Mouse (Mus musculus) kidney, postnatal 10 days (tissue): ENCODE measurements at regions not wholly inside any gene's neighbourhood (a gene's known extent, or its start where the extent isn't known, plus 50 kb on each side); places are given as distances from the start of the nearest gene placed in this dataset.

Experiments used
- DNase-seq: peaks from one replicate; pipeline ENCODE4 v3.0.0; 2021; ENCODE audit warnings: mixed read lengths

DNA sequence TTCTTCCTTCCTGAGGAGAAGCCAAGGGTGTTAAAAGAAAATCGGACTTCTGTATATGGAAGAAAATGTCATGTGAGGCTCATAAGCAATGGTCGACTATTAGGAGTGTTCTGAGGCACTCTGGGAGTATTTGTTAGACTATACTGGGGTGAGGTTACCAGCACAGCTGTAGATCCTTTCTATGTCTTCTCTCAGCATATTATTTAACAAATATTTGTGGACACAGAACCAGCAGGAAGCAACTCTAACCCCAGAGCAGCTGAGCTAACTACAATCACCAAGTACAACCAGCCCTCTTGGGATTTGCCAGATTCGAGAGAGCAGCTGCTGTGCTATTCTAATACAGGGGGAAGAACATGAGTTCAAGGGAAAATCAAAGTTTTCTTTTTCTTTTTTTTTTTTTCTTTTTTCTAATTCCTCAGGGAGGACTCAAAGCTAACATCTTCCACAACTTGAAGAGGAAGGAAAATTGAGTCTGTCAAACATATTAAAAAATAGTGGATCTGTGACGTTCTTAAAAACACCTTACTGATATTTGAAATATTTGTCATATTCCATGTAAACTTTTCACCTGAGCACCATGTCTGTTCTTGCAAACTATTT lies 933.3 kb upstream of the Cited2 start:
- peak; percentile 53 for DNase-seq

DNA sequence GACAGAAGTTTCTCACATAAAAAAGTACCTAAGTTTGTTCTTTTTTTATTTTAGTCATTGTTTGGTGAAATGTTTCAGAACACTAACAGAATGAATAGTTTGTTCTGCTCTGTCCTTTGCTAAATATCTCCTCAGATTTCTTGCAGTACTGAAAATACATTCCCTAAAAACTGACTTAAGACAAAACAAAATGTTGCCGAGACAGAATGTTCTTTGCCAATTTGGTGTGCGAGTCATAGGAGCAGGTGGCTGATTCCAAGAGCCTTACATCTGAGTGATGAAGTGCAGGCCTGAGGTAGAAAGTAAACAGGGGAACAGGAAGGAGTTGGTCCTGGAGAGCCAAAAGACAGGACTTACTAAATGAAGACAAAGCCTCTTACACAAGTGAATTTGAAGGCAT lies 919.0 kb upstream of the Cited2 start:
- no peak for DNase-seq

DNA sequence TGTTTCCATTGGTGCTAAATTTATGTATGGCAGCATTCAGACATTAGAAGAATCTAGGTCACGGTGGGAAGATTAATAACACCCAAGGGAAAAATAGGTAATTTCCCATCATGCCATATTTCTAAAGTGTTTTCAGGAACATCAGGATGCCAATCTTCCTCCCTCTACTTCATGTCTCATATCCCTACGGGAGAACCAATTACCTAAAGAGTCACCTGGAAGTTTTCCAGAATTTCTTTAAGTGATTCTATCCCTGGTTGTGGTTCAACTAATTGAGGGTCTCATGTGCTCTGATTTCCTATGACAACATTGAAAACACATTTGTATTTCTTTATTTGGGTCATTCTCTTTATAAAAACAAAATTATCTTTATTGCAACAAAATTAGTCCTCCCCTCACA lies 912.3 kb upstream of the Cited2 start:
- no peak for DNase-seq

DNA sequence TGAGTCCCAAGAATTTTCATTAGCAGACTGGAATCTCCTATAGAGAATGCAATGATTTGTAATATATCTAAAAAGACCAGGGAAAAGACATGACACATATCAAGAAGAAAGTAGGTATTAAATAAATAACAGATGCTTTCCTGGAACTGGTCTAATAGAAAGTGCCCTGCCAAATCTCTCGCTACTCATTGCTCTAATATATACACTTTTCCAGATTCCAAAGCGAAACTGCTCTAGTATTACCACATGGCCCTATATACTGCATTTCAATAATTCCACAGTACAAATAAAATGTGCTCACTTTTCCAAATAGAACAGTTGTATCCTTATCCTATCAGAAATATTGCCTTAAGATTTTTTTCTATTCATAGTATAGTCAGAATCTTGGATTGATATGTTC lies 909.0 kb upstream of the Cited2 start:
- DNase-seq: no peak

DNA sequence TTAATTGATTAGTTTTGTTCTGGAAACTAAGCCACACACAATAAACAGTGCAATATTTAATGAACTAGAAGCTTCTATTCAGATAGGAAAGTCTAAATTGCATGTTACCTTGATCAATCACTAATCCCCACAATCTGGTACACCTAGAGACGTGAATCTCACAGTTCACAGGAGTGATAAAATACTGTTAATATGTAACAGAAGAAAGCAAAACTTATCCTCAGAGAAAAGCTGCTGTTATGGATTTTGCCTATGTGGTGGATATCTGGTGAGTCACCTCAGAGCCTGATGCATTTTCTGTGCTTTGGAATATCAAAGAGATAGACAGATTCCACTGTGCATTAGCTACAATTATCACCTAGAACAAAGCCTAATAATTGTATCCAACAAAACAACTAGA lies 861.5 kb upstream of the Cited2 start:
- DNase-seq: no peak

DNA sequence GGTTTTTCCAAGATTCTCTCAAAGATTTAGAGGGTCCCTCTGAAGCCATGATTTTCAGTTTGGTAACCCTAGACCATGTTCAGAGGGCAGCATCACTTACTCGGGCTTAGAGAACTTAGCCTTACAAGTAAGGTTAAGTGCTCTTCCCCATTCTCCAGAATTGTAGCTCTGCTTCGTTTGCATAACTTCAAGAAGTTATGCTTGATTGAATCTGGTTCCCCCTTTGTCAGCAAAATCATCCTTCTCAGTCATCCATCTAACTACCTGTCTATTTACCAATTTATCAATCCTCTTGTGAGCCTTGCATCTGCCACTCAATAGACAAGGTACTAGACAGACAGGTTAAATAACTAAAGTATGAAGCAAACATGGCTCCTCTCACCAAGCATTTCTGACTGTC lies 856.1 kb upstream of the Cited2 start:
- no peak for DNase-seq

DNA sequence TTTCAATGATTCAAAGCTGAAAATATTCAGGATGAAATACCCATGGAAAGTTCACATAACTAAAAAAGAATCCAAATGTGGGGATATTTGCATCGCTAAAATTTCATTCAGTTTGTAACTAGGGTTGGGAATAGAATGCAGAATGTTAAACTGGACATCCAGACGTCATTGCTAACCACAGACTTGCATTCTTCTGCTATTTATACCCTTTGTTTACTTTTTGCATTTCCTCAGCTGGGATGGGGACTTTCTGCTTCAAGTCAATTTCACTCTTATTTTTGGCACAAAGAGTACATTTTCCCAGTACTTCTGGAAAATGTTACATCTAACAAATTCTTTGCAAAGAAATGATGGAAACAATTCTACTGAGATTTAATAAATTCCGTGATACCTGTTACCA lies 848.9 kb upstream of the Cited2 start:
- no peak for DNase-seq

DNA sequence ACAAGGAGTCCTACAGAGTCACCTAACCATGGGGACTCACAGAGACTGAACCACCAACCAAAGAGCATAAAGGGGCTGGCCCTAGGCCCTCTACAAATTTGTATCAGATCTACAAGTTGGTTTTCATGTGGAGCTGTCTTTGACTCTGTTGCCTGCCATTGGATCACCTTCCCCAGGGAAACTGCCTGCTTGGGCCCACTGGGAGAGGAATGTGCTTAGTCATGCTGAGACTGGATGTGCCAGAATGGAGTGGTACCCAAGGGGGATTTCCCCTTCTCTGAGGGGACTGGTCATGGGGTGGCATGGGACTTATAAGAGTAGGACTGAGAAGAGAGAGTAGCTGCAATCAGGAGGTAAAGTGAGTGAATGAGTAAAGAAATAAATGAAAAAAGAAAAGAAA lies 844.8 kb upstream of the Cited2 start:
- DNase-seq: no peak

DNA sequence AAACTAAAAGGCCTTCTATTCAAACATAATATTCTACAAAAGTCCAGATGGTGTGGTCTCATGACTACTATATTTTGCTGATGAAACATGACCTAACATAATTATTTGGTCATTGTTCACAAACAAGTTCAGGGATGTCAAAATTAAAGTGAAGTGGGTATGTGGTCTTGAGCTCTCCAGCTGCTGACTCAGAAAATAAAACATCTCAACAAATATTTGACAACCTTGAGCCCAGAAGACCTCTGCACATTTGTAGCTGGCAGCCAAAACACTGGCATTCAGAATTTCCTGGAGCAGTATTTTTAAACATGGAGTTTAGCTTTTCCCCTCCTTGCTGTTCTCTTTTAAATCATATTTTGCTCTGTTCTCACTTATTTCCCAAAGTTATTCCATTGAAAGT lies 829.7 kb upstream of the Cited2 start:
- no peak for DNase-seq

DNA sequence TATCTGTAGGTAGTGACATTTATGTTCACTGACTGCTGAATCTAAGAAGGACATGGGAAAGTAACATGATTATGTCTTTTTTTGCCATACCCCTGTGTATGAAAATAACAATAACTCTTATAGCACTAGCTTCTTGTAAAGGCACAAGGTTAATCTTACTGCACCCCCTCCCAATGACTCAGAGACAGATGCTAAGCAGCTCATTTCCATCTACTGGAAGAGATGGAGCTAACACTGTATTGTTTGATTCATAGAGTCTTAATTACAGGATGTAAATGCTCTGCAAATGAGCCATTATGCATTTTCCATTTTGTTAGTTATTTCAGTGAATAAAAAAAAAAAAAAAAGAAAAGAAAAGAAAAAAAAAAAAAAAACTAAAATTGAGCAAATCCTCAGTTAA lies 827.7 kb upstream of the Cited2 start:
- no peak for DNase-seq

DNA sequence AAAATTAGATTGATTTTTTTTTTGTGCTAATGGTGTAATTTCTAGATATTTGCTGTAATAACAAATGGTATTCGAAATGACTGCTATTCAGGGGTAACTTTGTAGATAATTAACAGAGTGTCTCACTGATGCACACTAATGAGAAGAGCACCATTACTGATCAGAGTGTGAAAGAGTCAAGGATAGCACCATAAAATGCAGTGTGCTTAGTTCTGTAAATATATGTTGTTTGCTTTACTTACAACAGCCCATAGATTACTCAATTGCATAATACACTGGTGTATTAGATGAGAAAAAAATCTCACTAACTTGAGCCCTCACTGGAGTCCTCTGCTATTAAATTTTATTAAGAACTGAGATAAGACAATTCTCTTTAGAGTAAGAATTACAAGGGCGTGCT lies 800.1 kb upstream of the Cited2 start:
- DNase-seq: no peak

DNA sequence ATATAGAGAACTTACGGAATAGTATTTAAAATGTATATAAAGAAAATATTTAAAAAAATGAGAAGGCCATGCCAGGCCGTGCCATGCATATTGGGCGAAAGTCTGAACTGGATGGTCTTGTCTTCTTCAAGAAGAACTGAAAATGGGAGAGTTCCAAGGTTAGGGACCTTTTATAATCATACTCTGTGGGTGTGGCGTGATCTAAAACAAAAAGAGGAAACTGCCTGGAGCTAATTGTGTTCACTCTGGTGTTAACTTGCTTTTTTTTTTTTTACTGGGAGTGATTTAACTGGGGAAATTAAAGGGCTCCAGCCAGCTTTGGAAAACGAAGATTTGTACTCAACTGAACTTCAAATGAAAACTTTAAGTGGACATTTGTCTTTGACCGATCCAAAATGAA lies 799.2 kb upstream of the Cited2 start:
- DNase-seq: no peak

DNA sequence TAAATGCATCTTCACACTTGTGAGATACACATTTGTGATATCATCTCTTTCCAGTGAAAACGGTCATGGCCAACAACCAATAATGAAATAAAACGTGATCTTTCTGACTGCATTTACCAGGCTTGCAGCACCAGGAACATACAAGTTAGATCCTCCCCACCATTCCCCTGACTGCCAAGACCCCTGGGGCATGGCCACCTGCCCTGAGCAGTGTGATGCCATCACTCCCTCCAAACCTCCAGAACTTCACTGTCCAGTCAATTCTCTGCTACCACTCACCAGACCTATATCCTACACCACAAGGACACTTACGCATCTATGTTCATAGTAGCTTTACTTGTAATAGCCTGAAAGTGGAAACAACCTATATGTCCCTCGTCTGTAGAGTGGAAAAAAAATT lies 785.3 kb upstream of the Cited2 start:
- no peak for DNase-seq

DNA sequence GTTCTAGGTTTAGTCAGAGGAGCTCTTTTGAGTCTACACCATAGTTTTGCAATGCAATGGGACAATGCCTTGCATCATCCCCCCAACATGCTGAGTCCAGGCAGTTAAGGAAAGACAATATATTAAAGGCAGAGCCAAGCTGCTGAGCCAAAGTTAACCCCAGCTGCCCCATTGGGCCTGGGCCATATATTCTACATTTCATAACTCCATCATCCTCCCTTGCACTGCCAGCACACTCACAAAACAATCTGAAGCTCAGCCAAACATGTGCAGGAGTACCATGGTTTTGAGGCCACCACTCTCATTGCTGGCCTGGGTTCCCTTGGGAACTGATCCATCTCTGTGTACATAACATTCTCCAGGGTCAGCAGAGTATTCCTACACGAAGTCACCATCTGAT lies 771.4 kb upstream of the Cited2 start:
- DNase-seq: no peak

DNA sequence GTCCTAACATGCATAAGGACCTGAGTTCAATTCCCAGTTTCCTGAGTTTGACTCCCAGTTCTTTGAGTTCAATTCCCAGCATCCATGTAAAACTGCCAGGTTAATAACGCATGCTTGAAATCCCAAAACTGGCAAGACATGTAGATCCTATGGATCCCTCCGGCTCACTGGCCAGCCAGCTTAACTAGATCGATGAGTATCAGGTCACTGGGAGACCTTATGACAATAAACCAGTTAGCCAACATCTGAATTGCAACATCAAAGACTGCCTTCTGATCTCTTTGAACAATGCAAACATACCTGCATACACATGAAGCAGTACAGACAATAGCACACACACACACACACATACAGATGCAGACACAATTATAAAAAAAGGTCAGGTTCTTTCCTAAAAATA lies 762.0 kb upstream of the Cited2 start:
- no peak for DNase-seq

DNA sequence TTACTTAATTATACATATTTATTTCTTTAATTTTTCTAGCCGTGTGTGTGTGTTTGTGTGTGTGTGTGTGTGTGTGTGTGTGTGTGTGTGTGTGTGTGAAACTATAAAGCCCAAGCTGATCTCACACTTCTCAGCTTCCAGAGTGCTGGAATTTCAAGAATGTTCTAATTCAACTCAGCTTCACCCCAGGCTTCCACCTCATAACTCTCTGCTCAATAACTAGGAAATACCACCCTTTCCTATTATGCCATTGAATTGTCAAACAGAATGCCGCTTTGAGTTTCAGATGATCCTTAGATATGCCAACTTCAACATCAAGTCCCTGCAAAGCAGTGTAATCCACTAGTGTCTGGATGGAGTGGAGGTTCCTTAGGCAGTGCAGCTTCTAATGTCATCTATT lies 760.6 kb upstream of the Cited2 start:
- no peak for DNase-seq

DNA sequence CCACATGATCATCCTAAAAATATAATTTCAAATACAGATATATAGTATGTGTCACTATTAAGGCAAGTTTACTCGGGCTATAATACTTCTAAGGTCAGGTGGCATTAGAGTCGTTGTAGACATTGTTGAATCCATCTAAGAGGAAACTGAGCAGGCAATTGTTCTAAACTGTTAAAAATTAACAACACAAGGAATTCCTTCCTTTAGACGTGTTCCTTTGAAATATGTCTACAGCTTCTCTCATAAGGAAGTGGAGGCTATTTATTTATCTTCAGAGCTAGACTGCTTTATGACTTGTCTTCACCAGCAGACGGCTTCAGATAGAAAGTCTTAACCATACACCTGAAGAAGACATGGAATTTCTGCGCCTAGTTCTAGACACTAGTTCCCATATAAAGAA lies 744.2 kb upstream of the Cited2 start:
- DNase-seq: no peak

DNA sequence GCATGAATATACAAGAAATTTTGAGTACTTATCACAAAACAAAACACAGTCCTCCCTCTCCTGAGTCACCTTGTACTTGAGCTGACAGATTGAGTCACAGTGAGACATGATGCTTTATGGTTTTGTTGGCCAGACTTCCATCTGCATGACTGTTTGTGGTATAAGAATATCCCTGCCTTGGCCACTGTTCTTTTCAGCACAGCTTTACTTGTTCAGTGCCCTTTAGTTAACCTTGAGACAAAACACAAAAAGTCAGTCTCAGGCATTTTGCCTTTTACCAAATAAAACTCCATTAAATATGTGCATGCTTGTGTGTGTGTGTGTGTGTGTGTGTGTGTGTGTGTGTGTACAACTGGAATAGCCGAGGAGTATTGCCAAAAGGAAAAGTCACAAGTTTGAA lies 732.8 kb upstream of the Cited2 start:
- no peak for DNase-seq

DNA sequence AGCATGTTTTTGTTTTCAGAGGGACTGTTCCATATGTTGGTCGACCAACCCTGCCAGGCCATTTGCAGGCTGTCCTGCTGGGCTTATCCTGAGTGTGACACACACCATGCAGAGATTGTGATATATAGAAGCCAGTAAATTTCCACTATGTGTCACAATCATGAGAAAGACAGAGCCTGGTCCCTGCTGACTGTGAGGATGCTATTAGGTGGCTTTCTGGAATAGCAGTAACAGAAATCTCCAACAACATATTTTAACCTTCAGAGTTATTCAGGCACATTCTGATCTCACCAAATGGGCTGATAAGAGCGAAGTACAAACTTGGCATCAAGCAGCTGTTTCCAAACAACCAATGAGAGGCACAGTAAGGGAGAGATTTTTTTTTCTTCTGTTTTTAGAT lies 729.2 kb upstream of the Cited2 start:
- no peak for DNase-seq

DNA sequence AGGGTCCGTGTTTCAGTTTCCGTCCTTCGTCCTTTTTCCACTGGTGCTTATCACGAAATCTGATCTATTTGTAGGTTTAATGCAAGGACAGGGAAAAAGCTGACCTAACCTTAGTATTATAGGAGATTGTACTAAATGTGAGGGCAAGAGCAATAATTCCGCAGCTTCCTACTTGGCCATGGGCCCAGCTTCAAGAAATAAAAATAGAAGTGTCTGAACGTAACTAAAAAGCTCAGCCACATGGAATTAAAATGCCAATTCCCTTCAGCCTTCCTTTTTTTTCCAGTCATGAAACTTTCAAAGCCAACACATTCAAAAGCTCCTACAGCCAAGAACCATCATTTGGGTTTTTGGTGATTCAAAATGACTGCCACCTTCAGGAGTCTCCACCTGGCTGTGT lies 728.5 kb upstream of the Cited2 start:
- peak; percentile 48 for DNase-seq

DNA sequence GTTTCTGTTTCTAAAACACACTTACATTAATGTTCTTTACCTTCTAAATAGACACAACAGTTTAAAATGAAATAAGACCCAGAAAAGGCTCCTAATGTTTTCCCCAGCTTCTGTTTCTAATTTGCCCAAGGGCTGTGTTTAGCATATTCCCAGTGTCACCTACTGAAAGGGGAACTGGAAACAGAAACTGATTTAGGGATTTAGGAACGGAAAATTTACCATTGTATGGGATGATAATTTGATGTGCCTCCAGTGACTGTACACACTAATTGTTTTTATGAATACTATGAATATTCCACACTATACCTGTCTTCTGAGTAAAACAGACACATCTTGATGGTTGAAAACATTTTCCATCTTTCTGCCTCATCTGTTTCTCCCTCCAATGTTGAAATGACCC lies 728.0 kb upstream of the Cited2 start:
- no peak for DNase-seq

DNA sequence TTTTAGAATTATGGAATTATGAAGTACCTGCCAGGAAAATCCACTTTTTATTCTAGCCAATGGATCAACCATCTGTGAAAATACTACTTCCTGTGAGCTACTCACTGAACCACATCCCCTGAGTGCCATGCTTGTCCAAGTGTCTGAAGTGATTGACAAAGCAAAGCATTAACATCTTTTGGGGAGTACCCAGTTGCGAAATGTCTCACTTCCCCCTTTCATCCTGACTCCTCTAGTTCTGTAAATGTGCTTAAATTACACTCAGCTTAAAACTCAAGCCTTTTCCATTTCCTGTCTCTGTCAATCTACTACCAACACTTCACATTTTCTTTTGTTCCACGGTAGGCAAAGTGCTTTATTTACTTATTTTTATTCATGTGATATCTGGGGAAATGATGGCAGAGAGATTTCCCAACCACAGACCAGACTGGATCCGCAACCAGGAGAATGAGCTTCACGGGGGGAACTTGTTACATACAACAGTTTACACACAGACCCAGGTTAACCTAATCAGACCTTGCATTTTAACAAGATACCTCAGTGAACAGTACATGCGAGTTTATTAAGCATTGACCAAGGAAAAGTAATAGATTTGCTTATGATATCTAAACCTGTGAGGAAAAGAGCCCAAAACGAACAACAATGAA lies 726.1 kb upstream of the Cited2 start:
- DNase-seq: no peak

DNA sequence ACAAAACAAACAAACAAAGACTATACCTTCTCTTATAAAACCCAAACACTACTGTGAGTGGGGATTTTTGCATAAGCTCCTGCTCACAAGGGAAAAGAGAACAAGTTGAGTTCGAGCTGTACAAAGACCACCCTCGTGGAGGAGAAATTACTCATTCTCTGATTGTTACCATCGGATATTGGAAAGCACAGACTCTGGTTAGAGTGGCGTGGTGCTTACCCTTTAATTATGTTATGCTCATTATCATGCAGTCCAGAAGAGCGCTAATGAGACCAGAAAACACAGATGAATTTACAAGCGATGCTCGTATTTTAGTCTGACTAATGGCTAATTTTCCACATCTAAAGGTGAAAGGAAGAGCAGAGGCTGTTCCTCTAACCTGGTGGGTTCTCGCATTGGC lies 721.7 kb upstream of the Cited2 start:
- no peak for DNase-seq

DNA sequence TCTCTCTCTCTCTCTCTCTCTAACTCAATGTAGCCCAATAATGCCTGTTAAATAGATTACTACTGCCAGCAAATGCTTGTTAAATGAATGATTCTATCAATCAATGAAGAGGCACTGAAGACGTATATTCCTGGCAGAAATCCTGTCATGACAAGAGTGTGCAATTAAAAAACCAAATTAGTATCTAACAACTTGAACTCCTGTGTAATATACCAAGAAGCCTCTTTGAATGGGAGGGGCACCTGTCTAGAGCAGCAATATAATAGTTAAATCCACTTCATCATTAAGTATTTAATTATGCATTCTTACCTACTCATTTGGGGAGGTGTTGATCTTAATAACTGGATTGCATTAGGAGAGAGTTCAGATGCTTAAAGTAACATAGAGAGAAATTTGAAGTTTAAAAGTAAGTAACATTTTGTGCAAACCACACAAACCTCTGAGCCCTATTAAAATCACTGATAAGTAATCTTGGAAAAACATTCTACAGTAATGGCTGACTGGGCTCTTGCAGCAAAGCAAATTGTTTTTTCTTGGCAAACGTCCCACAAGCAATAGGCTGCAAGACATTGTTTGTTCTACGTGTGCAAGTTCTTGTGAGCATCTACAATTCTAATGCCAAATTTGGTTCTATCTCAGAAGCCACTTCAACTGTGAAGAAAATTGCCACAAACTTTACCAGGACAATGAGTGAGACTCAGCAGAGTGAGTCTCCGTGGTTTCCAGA lies 719.7 kb upstream of the Cited2 start:
- DNase-seq: no peak

DNA sequence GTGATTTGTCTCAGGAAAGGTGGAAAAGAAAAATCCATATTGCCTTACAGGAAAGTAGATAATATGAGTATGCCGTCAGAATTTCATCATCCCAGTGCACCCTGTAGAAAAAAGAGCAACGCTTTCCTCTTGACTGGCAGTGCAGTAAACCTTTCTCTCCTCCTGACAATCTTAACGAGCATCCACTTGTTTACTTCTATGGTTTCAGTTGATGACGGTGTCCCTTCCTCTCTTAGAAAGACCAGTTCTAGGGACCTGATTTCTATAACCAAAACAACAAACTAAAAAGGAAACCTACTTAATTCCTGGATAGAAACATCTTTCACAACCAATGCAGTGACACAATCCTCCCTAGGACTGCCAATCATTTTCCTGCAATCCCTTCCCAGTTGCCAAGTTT lies 714.3 kb upstream of the Cited2 start:
- no peak for DNase-seq
